Mouse (Mus musculus): ENCODE data around the gene 1190005I06Rik. TPM values are rescaled to one million over a fixed set of nuclear protein-coding genes. Genes with fewer than 3 reads are reported as not detected.

Gene 1190005I06Rik
- polyA plus RNA-seq, 1 experiment = 0.69 TPM

DNA sequence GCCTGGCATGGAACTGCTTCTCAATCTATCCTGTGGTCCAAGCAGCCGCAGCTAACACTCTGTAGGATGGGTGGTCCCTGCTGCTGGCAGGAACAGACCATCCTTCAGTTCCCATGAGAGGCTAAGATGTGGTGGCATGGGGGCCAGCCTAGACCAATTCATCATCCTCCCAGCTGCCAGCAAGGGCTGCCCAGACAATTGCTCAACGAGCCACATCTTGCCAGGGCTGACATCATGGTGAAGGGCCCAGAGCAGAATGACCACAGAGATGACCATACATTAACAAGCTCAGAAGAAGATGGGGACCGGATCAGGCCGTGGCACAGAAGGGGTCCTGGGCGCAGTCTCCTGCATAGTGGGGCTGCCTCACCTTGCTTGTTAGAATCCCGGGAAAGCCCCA is 36.6 kb downstream of the 1190005I06Rik start:
- TF ChIP-seq GATA1 (IDR thresholded peaks at IDR 0.05; ENCODE audit: low read length) = no peak

DNA sequence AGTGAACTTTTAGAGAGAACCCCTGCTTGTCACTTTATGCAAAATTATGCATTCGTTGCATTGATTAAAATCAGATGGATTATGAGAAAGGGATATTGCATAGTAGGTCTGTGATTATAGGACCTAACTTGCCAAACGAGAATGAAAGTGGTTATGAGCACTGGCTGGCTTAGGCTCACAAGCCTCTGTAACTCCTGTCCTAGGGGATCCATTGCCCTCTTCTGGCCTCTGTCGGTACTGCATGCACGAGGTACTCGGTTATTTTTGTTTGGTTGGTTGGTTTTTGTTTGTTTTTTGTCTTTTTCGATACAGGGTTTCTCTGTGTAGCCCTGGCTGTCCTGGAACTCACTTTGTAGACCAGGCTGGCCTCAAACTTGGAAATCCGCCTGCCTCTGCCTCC is 39.5 kb downstream of the 1190005I06Rik start:
- TF ChIP-seq GATA1 (IDR thresholded peaks at IDR 0.05; ENCODE audit: low read length) = no peak

DNA sequence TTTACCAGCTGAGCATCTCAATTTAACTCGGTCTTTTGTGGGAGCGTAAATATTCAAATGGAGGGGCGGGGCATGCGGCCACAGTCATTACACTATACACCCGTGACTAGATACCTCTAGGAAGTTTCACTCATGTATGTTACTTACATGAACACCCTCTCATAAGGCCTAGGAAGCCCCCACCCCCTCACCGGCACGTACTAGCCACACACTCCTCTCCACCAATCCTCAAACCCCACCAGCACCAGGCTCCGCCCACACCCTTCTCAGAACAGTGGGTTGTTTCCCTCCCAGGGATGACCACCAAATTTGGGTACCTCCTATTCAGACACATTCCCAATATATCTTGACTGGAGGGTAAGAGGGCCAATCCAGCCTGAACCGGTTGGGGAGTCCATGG is 40.0 kb downstream of the 1190005I06Rik start:
- TF ChIP-seq GATA1 (IDR thresholded peaks at IDR 0.05; ENCODE audit: low read length) = no peak

- TF ChIP-seq GATA1 (IDR thresholded peaks at IDR 0.05; ENCODE audit: low read length) = no peak
Measured at GRCm38 (mm10) chr8:120602672-120603071, 44.8 kb downstream of the 1190005I06Rik start.

GRCm38 (mm10) chr8:120599504-120599903 is 47.9 kb downstream of the 1190005I06Rik start:
- no peak for TF ChIP-seq GATA1 (IDR thresholded peaks at IDR 0.05; ENCODE audit: low read length)

GRCm38 (mm10) chr8:120598579-120598978 is 48.9 kb downstream of the 1190005I06Rik start:
- no peak for TF ChIP-seq GATA1 (IDR thresholded peaks at IDR 0.05; ENCODE audit: low read length)

DNA sequence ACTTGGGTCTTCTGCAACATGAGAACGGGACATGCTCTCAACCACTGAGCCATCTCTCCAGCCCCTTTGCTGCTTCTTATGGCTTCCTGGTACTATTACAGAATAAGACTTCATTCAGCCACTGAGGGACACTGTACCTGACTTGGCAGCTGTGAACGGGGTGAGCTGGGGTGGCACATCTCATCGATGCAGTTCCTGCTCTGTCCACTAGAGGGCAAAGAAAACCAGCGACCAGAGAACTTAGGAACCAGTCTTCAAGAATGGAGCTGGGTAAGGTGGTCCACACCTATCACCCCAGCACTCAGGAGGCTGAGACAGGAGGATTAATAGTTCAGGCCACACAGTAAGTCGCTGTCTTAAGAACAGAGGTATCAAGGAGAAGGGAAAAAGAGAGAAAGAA is 51.5 kb downstream of the 1190005I06Rik start:
- no peak for TF ChIP-seq GATA1 (IDR thresholded peaks at IDR 0.05; ENCODE audit: low read length)

DNA sequence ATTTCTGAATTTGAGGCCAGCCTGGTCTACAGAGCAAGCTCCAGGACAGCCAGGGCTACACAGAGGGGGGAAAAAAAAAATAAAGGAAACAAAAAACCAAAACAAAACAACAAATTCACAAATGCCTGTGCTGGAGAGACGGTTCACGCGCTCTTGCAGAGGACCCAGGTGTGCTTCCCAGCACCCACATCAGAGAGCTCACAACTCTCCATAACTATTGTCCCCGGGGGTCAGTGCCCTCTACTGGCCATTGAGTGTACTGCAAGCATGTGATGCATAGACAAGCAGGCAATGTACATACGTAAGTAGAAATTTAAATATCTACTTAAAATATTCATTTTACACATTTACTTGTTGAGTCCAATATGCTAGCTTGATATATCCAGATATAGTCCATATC is 52.9 kb downstream of the 1190005I06Rik start:
- TF ChIP-seq GATA1 (IDR thresholded peaks at IDR 0.05; ENCODE audit: low read length) = no peak

DNA sequence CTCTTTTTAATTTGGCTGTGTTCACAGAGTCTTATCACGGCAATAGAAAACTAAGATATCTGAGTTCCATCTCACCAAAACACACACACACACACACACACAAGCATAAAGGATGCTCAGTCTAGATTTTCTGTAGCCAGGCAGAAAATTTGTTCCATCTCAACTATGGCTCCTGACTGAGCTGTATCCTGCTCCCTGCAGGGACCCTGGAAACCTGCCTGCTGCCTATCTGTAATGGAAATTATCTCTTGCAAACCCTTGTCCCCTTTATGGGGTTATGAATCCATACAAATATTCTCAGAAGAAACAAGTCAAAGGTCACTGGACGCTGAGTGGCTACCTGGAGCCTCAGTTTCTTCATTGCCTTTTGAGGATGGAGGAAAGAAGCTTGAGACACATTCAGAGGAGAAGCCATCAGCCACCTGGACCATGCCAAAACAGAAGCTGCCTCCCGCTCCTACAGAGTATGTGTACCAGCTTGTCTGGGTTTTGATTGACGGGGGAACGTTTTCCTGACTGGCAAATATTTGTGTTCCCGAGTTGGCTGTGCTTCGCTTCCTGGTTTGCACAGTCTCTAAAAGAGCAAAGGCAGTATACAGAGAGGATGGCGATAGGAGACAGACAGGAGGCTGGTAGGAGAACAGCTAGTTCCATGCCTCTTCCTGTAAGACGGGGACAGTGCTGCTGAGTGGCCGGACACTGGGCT is 55.7 kb downstream of the 1190005I06Rik start:
- no peak for TF ChIP-seq GATA1 (IDR thresholded peaks at IDR 0.05; ENCODE audit: low read length)

DNA sequence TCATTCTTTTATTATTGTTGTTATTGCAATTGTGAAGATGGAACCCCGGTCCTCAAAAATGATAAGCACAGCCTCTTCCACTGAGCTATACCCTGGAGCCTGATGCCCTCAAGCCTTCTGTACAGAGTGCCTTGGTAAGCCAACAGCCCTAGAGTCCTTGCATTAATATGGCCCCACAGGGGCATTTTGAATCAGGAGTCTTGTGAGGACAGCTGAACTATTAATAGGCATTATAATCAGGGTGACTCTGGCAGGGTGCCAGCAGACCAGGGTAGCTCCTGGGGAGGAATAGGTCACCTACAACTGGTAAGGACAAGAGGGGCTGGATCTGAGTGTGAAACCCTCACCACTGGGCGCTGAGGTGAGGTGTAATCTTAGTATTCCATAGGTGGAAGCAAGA is 57.5 kb downstream of the 1190005I06Rik start:
- TF ChIP-seq GATA1 (IDR thresholded peaks at IDR 0.05; ENCODE audit: low read length) = no peak

DNA sequence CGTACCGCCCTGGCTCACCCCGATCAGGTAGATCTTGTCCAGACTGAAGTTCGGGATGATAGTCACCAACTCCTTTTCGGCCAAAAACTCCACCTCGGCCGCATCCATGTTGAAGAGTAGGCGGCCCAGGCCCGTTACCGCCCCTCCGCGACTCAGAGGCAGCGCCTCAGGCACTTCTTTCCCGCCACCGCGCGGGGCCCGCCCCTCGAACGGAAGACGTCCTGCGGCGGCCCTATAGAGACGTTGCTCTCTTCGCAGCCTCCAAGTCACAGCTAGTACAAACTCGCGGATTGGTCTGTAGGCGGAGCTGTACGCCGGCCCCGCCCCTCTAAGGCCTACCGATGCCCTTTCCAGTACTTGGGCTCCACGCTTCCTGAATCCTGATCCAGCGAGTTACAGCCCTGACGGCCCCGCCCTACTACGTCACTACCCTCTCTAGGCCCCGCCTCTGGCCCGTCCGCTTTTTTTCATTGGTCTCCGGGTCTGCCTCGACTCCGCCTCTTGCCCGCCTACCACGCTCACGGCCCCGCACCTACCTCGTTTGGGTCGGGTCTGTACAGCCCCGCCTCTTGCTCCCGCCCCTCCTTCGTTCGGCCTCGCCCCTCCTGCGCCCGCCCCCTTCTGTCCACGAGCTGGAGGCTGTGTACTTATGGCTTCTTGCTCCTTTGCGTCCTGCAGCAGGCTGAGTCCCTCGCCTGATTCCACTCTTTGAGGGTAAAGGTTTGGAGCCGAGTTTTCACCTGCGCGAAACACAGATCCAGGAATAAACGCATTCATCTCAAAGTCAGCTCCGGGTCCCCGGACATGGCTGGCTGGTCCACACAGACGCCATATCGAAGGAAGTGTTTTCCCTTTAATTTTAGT is 58.3 kb downstream of the 1190005I06Rik start, which contains the start of gene Gins2:
Gins2 (minus strand) TSS at position 397 of the 864 bp plus-strand sequence.
- no peak for TF ChIP-seq GATA1 (IDR thresholded peaks at IDR 0.05; ENCODE audit: low read length)

- no peak for TF ChIP-seq GATA1 (IDR thresholded peaks at IDR 0.05; ENCODE audit: low read length)
Measured at GRCm38 (mm10) chr8:120585521-120585920, 61.9 kb downstream of the 1190005I06Rik start.

DNA sequence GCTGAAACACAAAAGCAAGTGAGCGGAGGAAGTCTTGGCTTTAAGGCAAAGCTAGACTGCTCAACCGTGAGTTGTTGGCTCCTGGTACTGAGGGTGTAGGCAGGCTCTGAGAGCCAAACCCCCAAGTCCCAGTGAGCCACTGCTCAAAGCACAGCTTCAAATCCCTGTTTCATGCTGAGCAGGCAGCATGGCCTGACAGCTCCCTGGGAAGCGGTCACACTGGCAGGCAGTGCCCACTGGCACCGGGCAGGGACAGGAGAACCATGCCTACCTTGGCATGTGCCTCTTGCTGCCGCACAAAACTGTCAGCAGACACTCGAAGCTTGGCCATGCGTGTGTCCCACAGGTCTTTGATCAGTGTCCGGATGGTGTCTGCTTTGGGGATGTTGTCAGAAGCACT is 65.6 kb downstream of the 1190005I06Rik start:
- no peak for TF ChIP-seq GATA1 (IDR thresholded peaks at IDR 0.05; ENCODE audit: low read length)

DNA sequence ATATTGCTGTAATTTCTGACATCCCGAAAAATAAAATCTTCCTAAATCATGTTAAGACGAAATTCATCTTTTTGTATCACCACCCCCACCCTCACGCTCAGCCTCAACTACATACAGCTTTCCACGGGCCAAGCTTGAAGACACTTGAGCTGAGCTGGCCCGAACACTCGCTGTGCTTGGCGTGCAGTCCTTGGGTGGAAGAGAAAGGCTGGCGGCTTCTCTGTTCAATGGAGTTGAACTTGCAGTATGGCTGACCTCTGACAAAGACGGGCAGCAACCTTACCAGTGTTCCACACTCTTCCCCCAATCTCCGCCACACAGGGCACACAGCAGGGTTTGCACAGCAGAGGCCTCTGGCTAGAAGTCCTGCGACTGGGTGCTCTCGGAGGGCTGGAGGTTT is 66.1 kb downstream of the 1190005I06Rik start:
- no peak for TF ChIP-seq GATA1 (IDR thresholded peaks at IDR 0.05; ENCODE audit: low read length)

- TF ChIP-seq GATA1 (IDR thresholded peaks at IDR 0.05; ENCODE audit: low read length) = no peak
Measured at GRCm38 (mm10) chr8:120580336-120581000, 67.0 kb downstream of the 1190005I06Rik start.

- no peak for TF ChIP-seq GATA1 (IDR thresholded peaks at IDR 0.05; ENCODE audit: low read length)
Measured at GRCm38 (mm10) chr8:120577821-120578220, 69.6 kb downstream of the 1190005I06Rik start.

Measured in G1E-ER4 (cell line).